ENCODE assay signal across 8 mouse cellular contexts in genomic region chr12:52699146-52699545, GRCm38 (mm10). TPM values are rescaled to one million over a fixed set of nuclear protein-coding genes. Genes with fewer than 3 reads are reported as not detected.
DNase-seq lines count a peak whose midpoint lies in the region; ATAC-seq lines count a peak whose summit lies in the region.

Akap6 (plus strand) TSS chr12:52699383.

- peak; percentile 82 for DNase-seq in cerebellum, adult 9-11 months
- DNase-seq in heart, postnatal 14 days, result no peak
- DNase-seq in left cerebral cortex, adult 8-10 months (ENCODE audit: low spot score in 2 of 2), result peak; percentile 47 to 91
- DNase-seq in retina, adult 2 months (ENCODE audit: low read depth, low spot score), result peak; percentile 39
- no peak for DNase-seq in natural killer cell, adult 2 months (ENCODE audit: low spot score in 2 of 2)
- no peak for DNase-seq in thymus, postnatal 25 days
- no peak for DNase-seq in testis, postnatal 10 days (ENCODE audit: low spot score)

- ATAC-seq in embryonic facial prominence, embryonic 15.5 days (ENCODE audit: insufficient number of reproducible peaks, low FRiP score, low TSS enrichment, low read depth), result no peak

- peak within 1 kb of the TSS; percentile 44 for H3K4me2 ChIP-seq in embryonic facial prominence, embryonic 15.5 days (replicated peaks)

- H3K4me1 ChIP-seq in embryonic facial prominence, embryonic 15.5 days, result peaks cover 27% of the 10 kb centered on the region

- H3K9me3 ChIP-seq in embryonic facial prominence, embryonic 15.5 days (replicated peaks), result no peaks in the 10 kb centered on the region

- 36% methylated on average over 6 of the region's 6 CpGs for WGBS in embryonic facial prominence, embryonic 15.5 days

- no peaks in the 10 kb centered on the region for H3K36me3 ChIP-seq in embryonic facial prominence, embryonic 15.5 days

- H3K9ac ChIP-seq in embryonic facial prominence, embryonic 15.5 days, result no peak within 1 kb of the TSS

- no peaks in the 10 kb centered on the region for H3K27me3 ChIP-seq in embryonic facial prominence, embryonic 15.5 days

- intact Hi-C loops in heart, postnatal 14 days (cut with DNase I), result no loop called here

- H3K4me3 ChIP-seq in embryonic facial prominence, embryonic 15.5 days (replicated peaks), result no peak within 1 kb of the TSS

- peak within 1 kb of the TSS; percentile 82 for H3K27ac ChIP-seq in embryonic facial prominence, embryonic 15.5 days (replicated peaks)

RNA-seq across cellular contexts. Expression of gene Akap6, which starts in this region (rescaled TPM):
- 2.2 and 3.2 TPM in 2 replicates for polyA plus RNA-seq in embryonic facial prominence, embryonic 15.5 days (2015; fragmentation: Nextera tagmentation; extraction: Ambion mirVana)
- 100 to 1,000 TPM in 1 of 2 experiments, 10 to 100 TPM in 1; 89.1 to 100 TPM for total RNA-seq in heart, postnatal 14 days (2021)
- 100 to 1,000 TPM; 147 to 178 (median 161) TPM for total RNA-seq in left cerebral cortex, adult 8-10 months (2022)

Comparison
In these comparisons a context has a peak if more than half of its experiments do, and no peak if none do; other contexts are left out.
1. DNase-seq: peak in cerebellum, adult 9-11 months (single experiment), left cerebral cortex, adult 8-10 months (2 of 2) and retina, adult 2 months (single experiment); none in heart, postnatal 14 days (0 of 2), natural killer cell, adult 2 months (0 of 2), thymus, postnatal 25 days (single experiment) and testis, postnatal 10 days (single experiment).